Mouse (Mus musculus): ENCODE data around the gene Tgm4. TPM values are rescaled to one million over a fixed set of nuclear protein-coding genes. Genes with fewer than 3 reads are reported as not detected.

Gene Tgm4
- 0.22 and 0.37 TPM in 2 replicates for total RNA-seq (2012; rRNA removed)

DNA sequence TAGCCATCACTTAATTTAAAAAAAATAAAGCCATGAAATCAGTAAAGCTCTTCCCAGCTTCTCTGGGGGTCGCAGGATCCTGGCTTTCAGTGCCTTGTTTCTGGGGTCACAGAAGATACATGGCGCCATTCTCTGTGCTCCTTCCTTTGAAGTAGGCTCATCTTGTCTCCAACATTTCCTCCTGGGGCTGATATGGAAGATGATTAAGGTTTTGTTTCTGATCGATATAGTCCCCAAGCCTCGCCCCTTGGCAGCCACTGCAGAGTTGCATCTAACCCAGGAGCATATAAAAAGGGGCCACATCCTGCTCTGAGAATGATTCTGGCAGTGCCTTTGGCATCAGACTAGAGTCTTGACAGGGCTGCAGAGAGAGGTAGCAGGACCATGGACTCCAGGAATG lies at the start of gene Tgm4:
Tgm4 (plus strand) TSS at position 301 of the 400 bp plus-strand sequence.
- no peak for TF ChIP-seq ZNF384 (IDR thresholded peaks at IDR 0.05; ENCODE audit: low read depth, low read length)
- TF ChIP-seq CHD2 (IDR thresholded peaks at IDR 0.05; ENCODE audit: low read depth, low read length): no peak
- TF ChIP-seq HCFC1 (IDR thresholded peaks at IDR 0.05; ENCODE audit: borderline replicate concordance, insufficient read depth, low read length): no peak
- no peak for TF ChIP-seq ZC3H11A (IDR thresholded peaks at IDR 0.05; ENCODE audit: borderline replicate concordance, low read depth, low read length)
- no peak for TF ChIP-seq MAFK (IDR thresholded peaks at IDR 0.05; ENCODE audit: insufficient read depth, low read depth, low read length)
- no peaks in the 10 kb centered on the region for H3K36me3 ChIP-seq (ENCODE audit: control insufficient read depth, insufficient read depth, low read length, poor library complexity, severe bottlenecking)
- no peak for DNase-seq (ENCODE audit: low read depth, low spot score)
- no peak within 1 kb of the TSS for H3K4me3 ChIP-seq (ENCODE audit: insufficient read depth in 1 of 2, low read depth in 1 of 2, low read length in 2 of 2, poor library complexity in 1 of 2, severe bottlenecking in 1 of 2)
- H3K4me1 ChIP-seq (ENCODE audit: control insufficient read depth in 2 of 2, insufficient read depth in 2 of 2, low read length in 2 of 2, poor library complexity in 1 of 2): no peaks in the 10 kb centered on the region
- H3K9ac ChIP-seq (ENCODE audit: insufficient read depth, low read depth, low read length, poor library complexity, severe bottlenecking): no peak within 1 kb of the TSS
- no peak within 1 kb of the TSS for H3K27ac ChIP-seq (ENCODE audit: insufficient read depth, low read depth, low read length, poor library complexity, severe bottlenecking)
- in situ Hi-C loops (cut with MboI; ENCODE audit: low sequenced_read_pairs in 2 of 2, unreplicated experiment in 2 of 2): no loop called here
- no peaks in the 10 kb centered on the region for H3K9me3 ChIP-seq (ENCODE audit: control insufficient read depth, insufficient read depth, low read depth, low read length)

DNA sequence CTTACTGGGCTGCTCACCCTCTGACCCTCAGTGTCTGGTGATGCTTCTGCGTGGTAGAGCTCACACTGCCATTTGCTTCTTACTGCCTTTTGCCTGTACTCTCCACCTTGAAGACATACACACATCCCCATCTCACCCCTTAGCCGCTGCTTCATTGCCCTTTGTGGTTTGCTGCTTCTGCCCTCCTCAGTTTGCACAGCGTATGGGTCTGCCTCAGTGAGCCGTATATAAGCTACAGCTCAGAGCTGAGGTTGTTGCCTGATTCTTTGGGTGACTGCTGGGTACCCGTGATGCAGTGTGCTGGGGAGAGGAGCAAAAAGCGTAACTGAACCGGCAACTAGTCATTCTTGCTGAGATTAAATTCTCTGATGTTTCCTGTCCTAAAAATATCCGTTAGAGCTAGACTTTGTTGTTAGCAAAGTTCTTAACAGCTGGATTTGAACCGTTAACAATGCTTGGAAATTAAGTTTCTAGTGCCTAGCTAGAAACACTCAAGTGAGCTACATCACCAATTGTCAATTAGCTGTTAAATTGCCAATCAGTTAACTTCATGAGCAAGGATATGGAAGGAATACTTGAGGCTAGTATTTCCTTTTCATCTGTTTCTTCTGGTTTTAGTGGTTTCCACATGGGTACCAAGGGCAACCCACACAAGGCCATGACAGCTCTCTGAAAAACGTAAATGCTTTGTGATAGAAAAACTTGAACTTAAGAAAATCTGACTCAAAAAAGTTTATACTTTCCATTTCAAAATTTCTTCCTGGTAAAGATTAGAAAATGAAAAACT lies 35.9 kb upstream of the Tgm4 start:
- H3K4me1 ChIP-seq (ENCODE audit: control insufficient read depth in 2 of 2, insufficient read depth in 2 of 2, low read length in 2 of 2, poor library complexity in 1 of 2): no peaks in the 10 kb centered on the region
- no peak overlapping the region for H3K9ac ChIP-seq (ENCODE audit: insufficient read depth, low read depth, low read length, poor library complexity, severe bottlenecking)
- H3K36me3 ChIP-seq (ENCODE audit: control insufficient read depth, insufficient read depth, low read length, poor library complexity, severe bottlenecking): peaks cover 29% of the 10 kb centered on the region
- H3K9me3 ChIP-seq (ENCODE audit: control insufficient read depth, insufficient read depth, low read depth, low read length): no peaks in the 10 kb centered on the region
- in situ Hi-C loops (cut with MboI; ENCODE audit: low sequenced_read_pairs in 2 of 2, unreplicated experiment in 2 of 2): no loop called here
- no peak overlapping the region for H3K27ac ChIP-seq (ENCODE audit: insufficient read depth, low read depth, low read length, poor library complexity, severe bottlenecking)
- no peak for TF ChIP-seq MAFK (IDR thresholded peaks at IDR 0.05; ENCODE audit: insufficient read depth, low read depth, low read length)
- TF ChIP-seq ZNF384 (IDR thresholded peaks at IDR 0.05; ENCODE audit: low read depth, low read length): no peak
- TF ChIP-seq HCFC1 (IDR thresholded peaks at IDR 0.05; ENCODE audit: borderline replicate concordance, insufficient read depth, low read length): no peak
- TF ChIP-seq ZC3H11A (IDR thresholded peaks at IDR 0.05; ENCODE audit: borderline replicate concordance, low read depth, low read length): no peak
- TF ChIP-seq CHD2 (IDR thresholded peaks at IDR 0.05; ENCODE audit: low read depth, low read length): no peak
- DNase-seq (ENCODE audit: low read depth, low spot score): no peak
- no peak overlapping the region for H3K4me3 ChIP-seq (ENCODE audit: insufficient read depth in 1 of 2, low read depth in 1 of 2, low read length in 2 of 2, poor library complexity in 1 of 2, severe bottlenecking in 1 of 2)

DNA sequence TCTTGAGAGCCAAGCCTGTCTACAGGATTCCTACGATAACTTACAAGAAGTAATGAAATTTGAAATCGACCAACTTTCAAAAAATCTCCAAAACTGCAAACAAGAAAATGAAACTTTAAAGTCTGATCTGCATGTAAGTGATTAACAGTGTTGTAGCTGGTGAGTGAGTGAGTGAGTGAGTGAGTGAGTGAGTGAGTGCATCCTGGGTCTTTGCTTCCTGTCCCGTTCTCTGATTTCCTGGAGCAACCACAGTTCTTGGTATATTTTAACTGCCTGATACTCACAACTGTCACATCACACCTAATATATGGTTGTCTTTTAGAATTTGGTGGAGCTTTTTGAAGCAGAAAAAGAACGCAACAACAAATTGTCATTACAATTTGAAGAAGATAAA lies 35.3 kb upstream of the Tgm4 start:
- in situ Hi-C loops (cut with MboI; ENCODE audit: low sequenced_read_pairs in 2 of 2, unreplicated experiment in 2 of 2): no loop called here
- no peak for TF ChIP-seq ZNF384 (IDR thresholded peaks at IDR 0.05; ENCODE audit: low read depth, low read length)
- TF ChIP-seq HCFC1 (IDR thresholded peaks at IDR 0.05; ENCODE audit: borderline replicate concordance, insufficient read depth, low read length): no peak
- no peak for TF ChIP-seq ZC3H11A (IDR thresholded peaks at IDR 0.05; ENCODE audit: borderline replicate concordance, low read depth, low read length)
- TF ChIP-seq MAFK (IDR thresholded peaks at IDR 0.05; ENCODE audit: insufficient read depth, low read depth, low read length): no peak
- TF ChIP-seq CHD2 (IDR thresholded peaks at IDR 0.05; ENCODE audit: low read depth, low read length): no peak
- peaks cover 32% of the 10 kb centered on the region for H3K36me3 ChIP-seq (ENCODE audit: control insufficient read depth, insufficient read depth, low read length, poor library complexity, severe bottlenecking)
- DNase-seq (ENCODE audit: low read depth, low spot score): no peak
- no peaks in the 10 kb centered on the region for H3K9me3 ChIP-seq (ENCODE audit: control insufficient read depth, insufficient read depth, low read depth, low read length)
- no peaks in the 10 kb centered on the region for H3K4me1 ChIP-seq (ENCODE audit: control insufficient read depth in 2 of 2, insufficient read depth in 2 of 2, low read length in 2 of 2, poor library complexity in 1 of 2)
- no peak overlapping the region for H3K9ac ChIP-seq (ENCODE audit: insufficient read depth, low read depth, low read length, poor library complexity, severe bottlenecking)
- no peak overlapping the region for H3K27ac ChIP-seq (ENCODE audit: insufficient read depth, low read depth, low read length, poor library complexity, severe bottlenecking)
- no peak overlapping the region for H3K4me3 ChIP-seq (ENCODE audit: insufficient read depth in 1 of 2, low read depth in 1 of 2, low read length in 2 of 2, poor library complexity in 1 of 2, severe bottlenecking in 1 of 2)

DNA sequence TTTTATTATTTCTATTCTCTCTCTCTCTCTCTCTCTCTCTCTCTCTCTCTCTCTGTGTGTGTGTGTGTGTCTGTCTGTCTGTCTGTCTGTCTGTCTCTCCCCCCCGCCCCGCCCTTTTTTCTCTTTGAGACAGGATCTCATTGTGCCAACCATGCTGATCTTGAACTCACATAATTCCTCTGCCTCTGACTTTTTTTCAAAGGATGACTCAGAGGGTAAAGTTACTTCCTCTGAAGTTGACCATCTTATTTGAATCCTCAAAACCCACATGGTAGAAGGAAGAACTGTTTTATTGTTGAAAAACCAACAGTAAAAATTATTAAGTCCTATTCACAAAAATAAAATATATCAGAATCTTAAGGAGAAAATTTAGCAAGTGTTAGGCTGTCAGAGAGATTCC lies 29.8 kb upstream of the Tgm4 start:
- Histone ChIP-seq H3K36me3 (ENCODE audit: control insufficient read depth, insufficient read depth, low read length, poor library complexity, severe bottlenecking) (peaks cover 36% of the 10 kb centered on the region), H3K9ac (ENCODE audit: insufficient read depth, low read depth, low read length, poor library complexity, severe bottlenecking) (no peak overlapping the region), H3K4me1 (ENCODE audit: control insufficient read depth in 2 of 2, insufficient read depth in 2 of 2, low read length in 2 of 2, poor library complexity in 1 of 2) (no peaks in the 10 kb centered on the region), H3K27ac (ENCODE audit: insufficient read depth, low read depth, low read length, poor library complexity, severe bottlenecking) (no peak overlapping the region), H3K9me3 (ENCODE audit: control insufficient read depth, insufficient read depth, low read depth, low read length) (no peaks in the 10 kb centered on the region), H3K4me3 (ENCODE audit: insufficient read depth in 1 of 2, low read depth in 1 of 2, low read length in 2 of 2, poor library complexity in 1 of 2, severe bottlenecking in 1 of 2) (no peak overlapping the region)
- in situ Hi-C loops (cut with MboI; ENCODE audit: low sequenced_read_pairs in 2 of 2, unreplicated experiment in 2 of 2): loop anchor here in 1 of 2 experiments (25.0 kb wide), 1 partner anchor 1267 kb away; no protein-coding TSS in a partner anchor
- TF ChIP-seq MAFK (IDR thresholded peaks at IDR 0.05; ENCODE audit: insufficient read depth, low read depth, low read length) (no peak), CHD2 (IDR thresholded peaks at IDR 0.05; ENCODE audit: low read depth, low read length) (no peak), ZNF384 (IDR thresholded peaks at IDR 0.05; ENCODE audit: low read depth, low read length) (no peak), HCFC1 (IDR thresholded peaks at IDR 0.05; ENCODE audit: borderline replicate concordance, insufficient read depth, low read length) (no peak)
- DNase-seq (ENCODE audit: low read depth, low spot score): no peak
